Mouse (Mus musculus) liver, adult (tissue): ENCODE measurements around the gene Irf2.

ENCODE experiments used
- GATA4 ChIP-seq: IDR thresholded peaks from 2 replicates; pipeline ENCODE4 v1.6.1; 2014; ENCODE audit warnings: mild to moderate bottlenecking, low read length; ENCODE audit not compliant: insufficient replicate concordance

Gene Irf2

GRCm38 (mm10) chr8:46717170-46717569 lies 22.4 kb upstream of the Irf2 start:
- no peak for TF ChIP-seq GATA4

GRCm38 (mm10) chr8:46718301-46718700 lies 21.2 kb upstream of the Irf2 start:
- TF ChIP-seq GATA4 = no peak

GRCm38 (mm10) chr8:46718747-46719146 lies 20.8 kb upstream of the Irf2 start:
- no peak for TF ChIP-seq GATA4

GRCm38 (mm10) chr8:46720656-46721055 lies 18.9 kb upstream of the Irf2 start:
- TF ChIP-seq GATA4 = no peak

- TF ChIP-seq GATA4 = no peak
Observed at GRCm38 (mm10) chr8:46721065-46721845, 18.3 kb upstream of the Irf2 start.

GRCm38 (mm10) chr8:46722536-46722935 lies 17.0 kb upstream of the Irf2 start:
- TF ChIP-seq GATA4 = no peak

- TF ChIP-seq GATA4 = no peak
Observed at GRCm38 (mm10) chr8:46726383-46726782, 13.1 kb upstream of the Irf2 start.

- no peak for TF ChIP-seq GATA4
Observed at GRCm38 (mm10) chr8:46732381-46732915, 7.1 kb upstream of the Irf2 start.

- no peak for TF ChIP-seq GATA4
Observed at GRCm38 (mm10) chr8:46733603-46734002, 5.9 kb upstream of the Irf2 start.

- TF ChIP-seq GATA4 = no peak
Observed at GRCm38 (mm10) chr8:46735505-46735904, 4.0 kb upstream of the Irf2 start.

- TF ChIP-seq GATA4 = no peak
Observed at GRCm38 (mm10) chr8:46736260-46736659, 3.3 kb upstream of the Irf2 start.

- TF ChIP-seq GATA4 = peak; percentile 95
Observed at GRCm38 (mm10) chr8:46737421-46737820, 2.1 kb upstream of the Irf2 start.

- TF ChIP-seq GATA4 = no peak
Observed at GRCm38 (mm10) chr8:46737907-46738306, 1.6 kb upstream of the Irf2 start.

GRCm38 (mm10) chr8:46738601-46739000 lies 931 bp upstream of the Irf2 start:
- no peak for TF ChIP-seq GATA4

GRCm38 (mm10) chr8:46739956-46740512 lies 502 bp downstream of the Irf2 start:
- no peak for TF ChIP-seq GATA4

GRCm38 (mm10) chr8:46740513-46741280 lies 1.2 kb downstream of the Irf2 start:
- TF ChIP-seq GATA4 = no peak
